Mouse (Mus musculus) hindbrain, embryonic 12.5 days (tissue): ENCODE measurements around the gene Gmps. TPM values are rescaled to one million over a fixed set of nuclear protein-coding genes. Genes with fewer than 3 reads are reported as not detected.

ENCODE experiments used
- ATAC-seq: fragments of 200-750 bp; cut with Nextera tagmentation; 2 replicates; pipeline ENCODE4 v1.8.0; 2017; ENCODE audit warnings: moderate TSS enrichment; ENCODE audit not compliant: low FRiP score
- H3K27ac ChIP-seq: fragments of 300-500 bp; sonication (generic); 2 replicates; pipeline ENCODE4 v1.5.1; 2016; ENCODE audit warnings: mild to moderate bottlenecking
- H3K27me3 ChIP-seq: fragments of 300-500 bp; sonication (generic); 2 replicates; pipeline ENCODE4 v1.6.1; 2016; ENCODE audit warnings: mild to moderate bottlenecking
- H3K36me3 ChIP-seq: fragments of 300-500 bp; sonication (generic); 2 replicates; pipeline ENCODE4 v1.6.1; 2016; ENCODE audit warnings: mild to moderate bottlenecking
- H3K4me1 ChIP-seq: fragments of 300-500 bp; sonication (generic); 2 replicates; pipeline ENCODE4 v1.6.1; 2016
- H3K4me2 ChIP-seq: fragments of 300-500 bp; sonication (generic); replicated peaks from 2 replicates; pipeline ENCODE4 v1.6.1; 2016; ENCODE audit warnings: mild to moderate bottlenecking
- H3K4me3 ChIP-seq: fragments of 300-500 bp; sonication (generic); 2 replicates; pipeline ENCODE4 v1.5.1; 2016; ENCODE audit warnings: mild to moderate bottlenecking
- H3K9ac ChIP-seq: fragments of 300-500 bp; sonication (generic); 2 replicates; pipeline ENCODE4 v1.6.1; 2016; ENCODE audit warnings: mild to moderate bottlenecking, moderate library complexity
- H3K9me3 ChIP-seq: fragments of 300-500 bp; sonication (generic); replicated peaks from 2 replicates; pipeline ENCODE4 v1.6.1; 2016; ENCODE audit warnings: mild to moderate bottlenecking
- WGBS: fragments of 180-500 bp; shearing (Covaris S2); methylation state at CpG from one replicate; pipeline ENCODE4 v1.1.7; 2016; 5-methylcytosine and 5-hydroxymethylcytosine counted together
- polyA plus RNA-seq: library from polyadenylated mRNA; unstranded; fragments of >200 nt; fragmentation: Nextera tagmentation; extraction: Ambion mirVana; gene quantifications from 2 replicates; pipeline ENCODE4 v1.2.1, GENCODE M21; 2016

The Gmps gene
- 52.6 and 54.7 TPM in 2 replicates for polyA plus RNA-seq

- peak within 1 kb of the TSS; percentile 94 for H3K9ac ChIP-seq
- H3K4me1 ChIP-seq: peaks cover 12% of the 10 kb centered on the region
- H3K4me2 ChIP-seq: peak within 1 kb of the TSS; percentile 74
- ATAC-seq: peak; percentile 99
- H3K4me3 ChIP-seq: peak within 1 kb of the TSS; percentile 93
- no peaks in the 10 kb centered on the region for H3K9me3 ChIP-seq
- peak within 1 kb of the TSS; percentile 89 for H3K27ac ChIP-seq
- H3K36me3 ChIP-seq: peaks cover 6% of the 10 kb centered on the region
- no peaks in the 10 kb centered on the region for H3K27me3 ChIP-seq
- under 1% methylated on average over 67 of the region's 67 CpGs for WGBS
These were observed at the start of gene Gmps for GRCm38 (mm10) chr3:63975955-63976908. TSS of gene Gmps (plus strand) at chr3:63976106.

GRCm38 (mm10) chr3:63928878-63929859 is 46.7 kb upstream of the Gmps start, which contains the start of gene E130311K13Rik:
TSS of gene E130311K13Rik (minus strand) at chr3:63929472.
- no peaks in the 10 kb centered on the region for H3K9me3 ChIP-seq
- ATAC-seq: peak; percentile 98
- H3K27ac ChIP-seq: peak within 1 kb of the TSS; percentile 83
- H3K4me1 ChIP-seq: no peaks in the 10 kb centered on the region
- 5% methylated on average over 48 of the region's 48 CpGs for WGBS
- peak within 1 kb of the TSS; percentile 66 for H3K4me2 ChIP-seq
- H3K9ac ChIP-seq: peak within 1 kb of the TSS; percentile 82
- H3K36me3 ChIP-seq: no peaks in the 10 kb centered on the region
- H3K27me3 ChIP-seq: no peaks in the 10 kb centered on the region
- peak within 1 kb of the TSS; percentile 69 for H3K4me3 ChIP-seq

DNA sequence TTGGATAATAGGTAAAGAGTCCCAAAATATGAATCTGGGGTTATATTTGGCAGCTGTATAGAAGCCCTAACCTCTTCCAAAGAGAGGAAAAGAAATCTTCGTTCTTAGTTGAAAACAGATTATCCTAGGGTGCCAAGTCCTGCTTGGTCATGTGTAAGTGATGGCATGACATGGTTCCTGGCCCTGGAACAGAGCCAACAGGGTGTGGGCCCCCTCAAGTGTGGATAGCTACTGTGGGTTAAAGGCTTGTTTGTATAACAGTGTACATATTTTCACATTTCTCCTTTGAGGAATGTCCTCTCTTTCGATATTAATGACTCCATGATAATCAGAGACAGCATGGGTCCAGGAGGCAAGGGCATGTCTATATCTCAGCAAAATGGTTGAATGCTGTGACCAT is 37.0 kb upstream of the Gmps start:
- no peak overlapping the region for H3K27ac ChIP-seq
- no peaks in the 10 kb centered on the region for H3K27me3 ChIP-seq
- no peak overlapping the region for H3K9ac ChIP-seq
- no peak overlapping the region for H3K4me3 ChIP-seq
- no peaks in the 10 kb centered on the region for H3K4me1 ChIP-seq
- ATAC-seq: no peak
- H3K4me2 ChIP-seq: no peak overlapping the region
- no peaks in the 10 kb centered on the region for H3K9me3 ChIP-seq
- peaks cover 7% of the 10 kb centered on the region; the same call in 1 of the 2 replicates for H3K36me3 ChIP-seq
- WGBS: 85% methylated on average over 2 of the region's 2 CpGs

DNA sequence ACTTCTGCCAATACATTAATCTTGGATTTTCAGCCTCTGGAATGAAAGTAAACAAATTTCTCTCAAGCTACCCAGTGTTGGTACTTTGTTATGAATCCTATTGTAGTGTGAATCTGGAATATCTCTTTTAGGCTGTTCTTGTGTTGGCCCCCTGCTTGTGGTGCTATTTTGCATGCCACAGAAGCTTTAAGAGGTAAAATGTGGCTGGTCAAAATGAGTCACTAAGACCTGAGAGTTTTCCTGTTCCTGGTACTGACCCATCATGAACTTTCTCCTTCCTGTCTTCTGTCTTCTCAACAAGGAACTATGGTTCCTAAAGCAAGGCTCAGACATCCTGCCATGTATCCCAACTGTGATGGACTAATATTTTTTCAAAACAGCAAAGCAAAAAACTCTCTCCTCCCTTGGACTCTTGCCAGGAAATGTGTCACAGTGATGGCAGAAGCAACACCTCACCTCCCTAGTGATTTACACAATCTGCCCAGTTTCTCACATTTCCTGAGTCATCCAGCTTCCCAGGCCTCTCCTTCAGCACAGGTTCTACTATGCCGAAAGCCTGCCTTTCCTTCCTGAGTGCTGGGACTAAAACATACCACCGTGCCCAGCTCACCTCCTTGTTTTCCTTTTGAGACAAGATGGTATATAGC is 34.6 kb upstream of the Gmps start:
- Histone ChIP-seq H3K36me3 (peaks cover 10% of the 10 kb centered on the region; the same call in 1 of the 2 replicates), H3K4me3 (no peak overlapping the region), H3K9ac (no peak overlapping the region), H3K27ac (no peak overlapping the region), H3K4me2 (no peak overlapping the region), H3K4me1 (no peaks in the 10 kb centered on the region), H3K9me3 (no peaks in the 10 kb centered on the region), H3K27me3 (no peaks in the 10 kb centered on the region)
- no peak for ATAC-seq
- WGBS: 90% methylated on average over 2 of the region's 2 CpGs

DNA sequence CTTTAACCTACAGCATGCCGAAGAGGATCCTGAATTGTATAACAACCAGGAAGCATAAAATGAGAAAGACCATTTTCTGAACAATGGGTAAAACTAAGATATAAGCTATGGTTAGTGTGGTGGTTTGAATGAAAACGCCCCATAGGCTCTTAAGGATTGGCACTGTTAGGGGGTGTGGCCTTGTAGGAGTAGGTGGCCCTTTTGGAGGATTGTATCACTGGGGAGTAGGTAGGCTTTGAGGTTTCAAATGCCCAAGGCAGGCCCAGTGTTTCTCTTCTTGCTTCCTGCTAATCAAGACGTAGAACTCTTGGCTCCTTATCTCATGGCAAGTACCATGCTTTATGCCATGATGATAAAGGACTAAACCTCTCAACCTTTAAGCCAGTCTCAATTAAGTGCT is 26.1 kb upstream of the Gmps start:
- ATAC-seq: no peak
- no peaks in the 10 kb centered on the region for H3K4me1 ChIP-seq
- no peak overlapping the region for H3K27ac ChIP-seq
- peaks cover 9% of the 10 kb centered on the region for H3K36me3 ChIP-seq
- H3K27me3 ChIP-seq: no peaks in the 10 kb centered on the region
- H3K9me3 ChIP-seq: no peaks in the 10 kb centered on the region
- H3K4me3 ChIP-seq: no peak overlapping the region
- 91% methylated on average over 3 of the region's 3 CpGs for whole genome bisulfite sequencing
- H3K4me2 ChIP-seq: no peak overlapping the region
- H3K9ac ChIP-seq: no peak overlapping the region

DNA sequence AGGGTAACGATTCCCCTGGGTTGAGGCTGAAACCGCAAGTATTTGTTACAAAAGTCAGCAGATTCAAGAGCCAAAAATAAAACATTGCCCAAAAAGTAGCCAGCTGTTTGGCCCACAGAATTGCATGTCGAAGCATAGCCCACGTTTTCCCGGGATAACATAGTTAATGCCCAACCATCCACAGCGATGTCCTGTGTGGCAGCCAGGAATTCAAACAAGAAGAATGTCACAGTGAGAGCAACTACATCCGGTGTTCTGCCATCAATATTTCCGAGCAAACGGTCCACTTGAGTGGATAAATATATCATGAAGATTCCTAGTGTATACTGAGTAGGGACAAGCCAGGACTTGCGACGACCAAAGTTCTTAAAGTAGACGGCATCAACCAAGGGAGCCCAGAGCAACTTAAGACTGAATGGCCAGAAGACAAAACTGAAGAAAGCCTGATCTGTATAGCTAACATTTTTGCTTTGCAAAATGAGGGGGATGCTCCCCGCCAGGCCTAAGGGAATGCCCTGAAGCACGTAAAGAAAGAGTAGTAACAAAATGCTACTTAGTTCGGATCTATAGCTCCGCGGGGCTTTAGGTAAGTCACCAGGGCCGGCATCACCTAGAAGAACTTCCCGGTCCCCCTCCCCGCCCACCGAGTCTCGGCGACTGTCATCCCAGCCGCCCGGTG is 12.3 kb upstream of the Gmps start:
- 10% methylated on average over 25 of the region's 25 CpGs for WGBS

DNA sequence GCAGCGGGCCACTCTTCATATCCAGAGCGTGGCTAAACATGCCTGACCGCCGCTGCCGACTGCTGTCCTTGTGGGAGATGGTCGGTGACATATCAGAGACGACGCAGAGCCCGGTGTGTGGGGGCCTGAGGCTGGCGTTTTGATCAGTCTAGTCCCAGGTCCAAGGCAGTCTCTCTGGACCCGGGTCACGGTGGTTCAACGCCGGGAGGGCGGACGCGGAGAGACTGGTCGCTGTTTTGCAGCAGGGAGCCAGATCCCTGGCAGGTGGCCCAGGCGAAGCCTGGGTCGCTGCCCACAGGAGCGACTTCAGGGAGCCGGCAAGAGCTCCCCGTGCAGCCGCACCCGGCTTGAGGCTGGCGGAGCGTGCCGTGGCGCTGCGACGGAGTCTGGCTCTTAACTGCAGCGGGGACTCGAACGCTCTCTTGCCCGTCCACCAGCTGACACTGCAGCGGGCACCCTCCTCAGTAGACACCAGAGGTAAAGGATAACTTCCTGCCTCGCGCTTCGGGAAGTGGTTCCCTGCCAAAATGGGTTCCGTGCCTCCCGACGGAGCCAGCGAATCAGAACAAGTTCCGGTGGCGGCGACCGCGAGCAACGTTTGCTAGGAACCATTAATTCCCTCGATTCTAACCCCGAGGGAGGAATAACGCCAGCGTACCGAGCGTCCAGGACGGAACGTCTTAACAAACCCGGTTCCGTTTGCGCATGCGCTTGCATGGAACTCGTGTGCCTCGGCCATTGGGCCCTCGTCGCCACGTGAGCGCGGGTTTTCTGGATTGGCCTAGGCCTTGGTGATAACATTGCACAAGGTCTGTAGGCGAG is 11.6 kb upstream of the Gmps start, which contains the start of gene Slc33a1:
Slc33a1 (minus strand) TSS at position 669 of the 822 bp plus-strand sequence.
- WGBS: under 1% methylated on average over 69 of the region's 69 CpGs
- no peaks in the 10 kb centered on the region for H3K9me3 ChIP-seq
- peak; percentile 98 for ATAC-seq
- peak within 1 kb of the TSS; percentile 88 for H3K27ac ChIP-seq
- peak within 1 kb of the TSS; percentile 81 for H3K9ac ChIP-seq
- H3K4me3 ChIP-seq: peak within 1 kb of the TSS; percentile 71
- peak within 1 kb of the TSS; percentile 72 for H3K4me2 ChIP-seq
- H3K4me1 ChIP-seq: peaks cover 23% of the 10 kb centered on the region
- peaks cover 12% of the 10 kb centered on the region; the same call in 1 of the 2 replicates for H3K27me3 ChIP-seq
- H3K36me3 ChIP-seq: no peaks in the 10 kb centered on the region

More for the DNA sequence above, 12.3 kb upstream of the Gmps start:
- Histone ChIP-seq H3K27me3 (peaks cover 10% of the 10 kb centered on the region; the same call in 1 of the 2 replicates), H3K9me3 (no peaks in the 10 kb centered on the region), H3K27ac (peak overlapping the region; percentile 88), H3K4me2 (peak overlapping the region; percentile 72), H3K9ac (peak overlapping the region; percentile 81), H3K4me1 (peaks cover 23% of the 10 kb centered on the region), H3K4me3 (peak overlapping the region; percentile 71), H3K36me3 (no peaks in the 10 kb centered on the region)
- ATAC-seq: no peak

GRCm38 (mm10) chr3:63964922-63965249 is 11.0 kb upstream of the Gmps start:
- H3K9ac ChIP-seq: no peak overlapping the region
- H3K4me2 ChIP-seq: peak overlapping the region; percentile 72
- H3K27ac ChIP-seq: no peak overlapping the region
- H3K27me3 ChIP-seq: peaks cover 12% of the 10 kb centered on the region; the same call in 1 of the 2 replicates
- WGBS: 80% methylated on average over 6 of the region's 6 CpGs
- H3K4me3 ChIP-seq: peak overlapping the region; percentile 71
- peaks cover 23% of the 10 kb centered on the region for H3K4me1 ChIP-seq
- no peaks in the 10 kb centered on the region for H3K9me3 ChIP-seq
- no peak for ATAC-seq
- no peaks in the 10 kb centered on the region for H3K36me3 ChIP-seq

DNA sequence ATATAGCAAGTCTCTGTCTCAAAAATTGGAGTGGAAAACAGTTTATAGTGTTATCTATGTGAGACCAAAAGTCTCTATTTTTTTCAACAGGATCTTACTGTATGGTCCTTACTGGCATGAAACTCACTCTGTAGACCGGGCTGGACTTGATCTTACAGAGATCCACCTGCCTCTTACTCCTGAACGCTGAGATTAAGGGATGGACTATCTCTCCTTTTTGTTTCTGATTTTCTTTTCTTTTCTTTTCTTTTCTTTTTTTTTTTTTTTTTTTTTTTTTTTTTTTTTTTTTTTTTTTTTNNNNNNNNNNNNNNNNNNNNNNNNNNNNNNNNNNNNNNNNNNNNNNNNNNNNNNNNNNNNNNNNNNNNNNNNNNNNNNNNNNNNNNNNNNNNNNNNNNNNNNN is 10.0 kb upstream of the Gmps start:
- peaks cover 22% of the 10 kb centered on the region for H3K4me1 ChIP-seq
- H3K27me3 ChIP-seq: peaks cover 12% of the 10 kb centered on the region; the same call in 1 of the 2 replicates
- H3K9ac ChIP-seq: no peak overlapping the region
- H3K27ac ChIP-seq: no peak overlapping the region
- no peak for ATAC-seq
- no peaks in the 10 kb centered on the region for H3K9me3 ChIP-seq
- H3K4me2 ChIP-seq: no peak overlapping the region
- H3K4me3 ChIP-seq: no peak overlapping the region
- WGBS: 89% methylated on average over 2 of the region's 2 CpGs
- H3K36me3 ChIP-seq: no peaks in the 10 kb centered on the region

GRCm38 (mm10) chr3:63977895-63978294 is 2.0 kb downstream of the Gmps start:
- Histone ChIP-seq H3K27me3 (no peaks in the 10 kb centered on the region), H3K4me2 (peak overlapping the region; percentile 74), H3K4me1 (peaks cover 12% of the 10 kb centered on the region), H3K9me3 (no peaks in the 10 kb centered on the region), H3K36me3 (peaks cover 15% of the 10 kb centered on the region), H3K27ac (no peak overlapping the region), H3K4me3 (no peak overlapping the region), H3K9ac (no peak overlapping the region)
- ATAC-seq: no peak
- WGBS: 62% methylated on average over 4 of the region's 4 CpGs
